Mouse (Mus musculus) Patski (cell line): ENCODE measurements at regions not wholly inside any gene's neighbourhood (a gene's known extent, or its start where the extent isn't known, plus 50 kb on each side); places are given as distances from the start of the nearest gene placed in this dataset.

Experiments
- ATAC-seq: fragments of 100-300 bp; one replicate; pipeline ENCODE4 v1.8.0; 2021
- CTCF ChIA-PET: fragments of 350-600 bp; sonication (Branson Sonifier 250); formaldehyde crosslinking; loops from one replicate; lab custom pipeline; 2022; ENCODE audit warnings: inconsistent platforms; lab: Charles Lee
- POLR2A ChIA-PET: fragments of 350-600 bp; sonication (Branson Sonifier 250); formaldehyde crosslinking; loops from one replicate; lab custom pipeline; 2022; ENCODE audit warnings: antibody characterized with exemption, inconsistent platforms; lab: Charles Lee
- DNase-seq: peaks from one replicate; pipeline ENCODE4 v3.0.0-alpha.2; 2011; ENCODE audit warnings: low read depth, low spot score
- H3K27me3 ChIP-seq: fragments of 371-371 bp; one replicate; pipeline ENCODE4 v1.5.1; 2021
- CTCF ChIP-seq: fragments of 100-300 bp; IDR thresholded peaks from one replicate; pipeline ENCODE4 v1.5.1; 2021
- in situ Hi-C: fragments of 300-500 bp; cut with MboI; formaldehyde crosslinking; loops from 3 replicates; pipeline ENCODE4 v1.11.1; 2018; ENCODE audit warnings: low pct_unique_long_range_greater_than_20kb, mixed read lengths

- H3K27me3 ChIP-seq, result no peaks in the 10 kb centered on the region
- ATAC-seq, result no peak
- POLR2A ChIA-PET, result no interaction called here
- no peak for TF ChIP-seq CTCF
- DNase-seq, result no peak
- CTCF ChIA-PET, result no interaction called here
- in situ Hi-C loops, result no loop called here
These were observed 216.0 kb upstream of the Srek1ip1 start for GRCm38 (mm10) chr13:104576188-104576789.

GRCm38 (mm10) chr13:104577856-104578255, 214.4 kb upstream of the Srek1ip1 start:
- ATAC-seq (no peak), DNase-seq (no peak)
- no peaks in the 10 kb centered on the region for H3K27me3 ChIP-seq
- in situ Hi-C loops, result no loop called here
- POLR2A ChIA-PET, result no interaction called here
- CTCF ChIA-PET, result no interaction called here
- TF ChIP-seq CTCF, result no peak

- DNase-seq (no peak), ATAC-seq (no peak)
- in situ Hi-C loops, result no loop called here
- H3K27me3 ChIP-seq, result no peaks in the 10 kb centered on the region
- ChIA-PET POLR2A (no interaction called here), CTCF (no interaction called here)
- TF ChIP-seq CTCF, result no peak
These were observed 211.5 kb upstream of the Srek1ip1 start for GRCm38 (mm10) chr13:104580686-104581350.
